Mouse (Mus musculus) erythroblast, adult 5-6 weeks (primary cell): ENCODE data around the gene Mrpl35. TPM values are rescaled to one million over a fixed set of nuclear protein-coding genes. Genes with fewer than 3 reads are reported as not detected.

Source experiments
- ATAC-seq: replicated peaks from 2 replicates; pipeline ENCODE4 v1.8.0; 2016; ENCODE audit warnings: moderate number of reproducible peaks, mild to moderate bottlenecking, moderate TSS enrichment, inconsistent platforms; ENCODE audit not compliant: poor library complexity, low FRiP score, severe bottlenecking
- total RNA-seq, 2 experiments: library from RNA; stranded (forward) in 1 of 2; stranded (reverse) in 1 of 2; fragments of 150-400 nt in 1 of 2; fragments of 200-764, 138-1000 nt in 1 of 2; gene quantifications; 2 replicates each; pipeline versions ENCODE4 v1.2.3 to v1.2.4; 2015 to 2017; ENCODE audit warnings: low replicate concordance in 2 of 2

Mrpl35 gene
- total RNA-seq, 2 experiments from 2014 or later, result 1.5 to 16.1 TPM

DNA sequence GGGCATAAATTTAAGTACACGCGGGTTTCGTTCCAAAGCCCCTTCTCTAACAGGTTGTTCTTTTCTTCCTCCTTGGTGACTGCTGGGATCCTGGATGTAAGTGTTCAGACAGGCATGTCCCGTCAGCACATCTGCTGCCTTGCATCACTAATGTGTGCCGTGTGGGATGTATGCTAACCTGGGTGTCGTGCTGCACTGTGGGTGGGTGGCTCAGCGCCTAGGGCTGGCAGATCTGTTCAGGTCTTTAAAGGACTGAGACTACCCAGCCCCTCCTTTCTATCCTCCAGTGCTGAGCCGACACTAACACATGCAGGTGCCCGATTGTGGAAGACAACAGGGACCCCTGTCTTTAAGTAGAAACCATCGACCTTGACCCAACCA is 25.1 kb downstream of the Mrpl35 start:
- peak; percentile 12; the same call in 1 of the 2 replicates for ATAC-seq

DNA sequence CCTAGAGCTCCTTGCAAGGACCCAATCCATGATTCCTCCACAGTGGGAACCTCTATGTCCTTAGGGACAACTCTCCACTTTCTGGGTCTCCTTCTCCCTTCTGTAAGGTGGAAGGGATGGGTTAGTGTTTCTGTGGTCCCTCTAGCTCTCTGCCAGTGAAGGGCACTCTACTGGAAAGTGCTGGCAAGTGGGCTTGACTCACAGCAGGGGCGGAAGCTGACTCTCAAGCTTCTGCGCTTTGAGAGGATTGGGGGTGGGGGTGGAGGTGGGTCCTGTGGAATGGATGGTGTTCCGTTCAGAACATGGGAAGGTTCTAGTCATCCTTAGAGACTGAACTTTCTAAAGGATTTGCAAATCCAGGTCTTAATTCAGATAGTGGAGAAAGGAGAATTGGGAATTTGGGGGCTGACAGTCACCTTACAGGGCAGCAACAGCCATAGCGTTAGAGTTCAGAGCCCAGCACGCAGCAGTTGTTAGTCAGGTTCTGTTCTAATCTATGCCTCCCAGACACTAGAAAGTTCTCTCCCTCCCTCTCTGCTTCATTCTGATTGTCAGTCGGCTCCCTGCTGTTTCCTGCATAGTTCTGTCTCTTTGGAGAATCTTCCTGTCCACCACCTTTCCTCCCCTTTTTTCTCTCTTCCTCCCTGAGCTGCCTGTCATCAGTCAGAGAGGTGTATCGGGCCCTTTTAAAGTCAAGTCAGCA is 25.6 kb downstream of the Mrpl35 start:
- peak; percentile 80 for ATAC-seq

DNA sequence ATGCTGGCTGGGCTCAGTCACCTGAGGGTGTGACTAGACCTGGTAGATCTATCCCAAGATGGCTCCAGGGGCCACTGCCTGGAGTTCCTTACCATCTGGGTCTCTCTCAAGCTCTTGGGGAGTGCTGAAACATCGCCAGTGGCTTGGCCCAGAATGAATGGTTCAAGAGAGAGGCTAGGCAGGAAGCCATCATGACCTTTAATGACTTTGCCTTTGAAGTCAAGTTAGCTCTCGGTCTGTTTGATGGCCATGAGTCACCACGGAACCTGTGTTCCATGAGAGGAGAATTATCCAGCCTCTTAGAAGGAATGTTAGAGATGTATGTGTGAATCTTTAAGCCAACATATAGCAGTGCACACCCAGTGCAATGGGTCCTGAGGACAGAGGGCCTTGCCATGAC is 27.4 kb downstream of the Mrpl35 start:
- no peak for ATAC-seq

DNA sequence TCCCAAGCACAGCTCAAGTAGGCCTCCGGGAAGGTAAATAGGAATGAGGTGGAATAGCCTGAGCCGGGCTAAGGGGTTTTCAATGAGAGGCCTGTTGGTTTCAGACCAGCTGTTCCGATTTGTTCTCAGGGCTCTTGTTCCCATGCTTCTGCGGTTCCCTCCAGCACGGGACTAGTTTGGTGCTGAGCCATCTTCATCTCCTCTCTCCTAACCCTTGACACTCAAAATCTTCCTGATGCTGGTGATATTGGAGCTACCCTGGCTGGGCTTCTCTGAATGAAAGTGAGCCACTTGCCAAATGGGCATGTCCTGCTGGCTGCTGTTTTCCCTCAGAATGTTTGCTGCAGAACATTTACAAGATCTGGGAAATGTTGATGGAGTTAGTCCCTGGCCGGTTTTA is 35.0 kb downstream of the Mrpl35 start:
- no peak for ATAC-seq

DNA sequence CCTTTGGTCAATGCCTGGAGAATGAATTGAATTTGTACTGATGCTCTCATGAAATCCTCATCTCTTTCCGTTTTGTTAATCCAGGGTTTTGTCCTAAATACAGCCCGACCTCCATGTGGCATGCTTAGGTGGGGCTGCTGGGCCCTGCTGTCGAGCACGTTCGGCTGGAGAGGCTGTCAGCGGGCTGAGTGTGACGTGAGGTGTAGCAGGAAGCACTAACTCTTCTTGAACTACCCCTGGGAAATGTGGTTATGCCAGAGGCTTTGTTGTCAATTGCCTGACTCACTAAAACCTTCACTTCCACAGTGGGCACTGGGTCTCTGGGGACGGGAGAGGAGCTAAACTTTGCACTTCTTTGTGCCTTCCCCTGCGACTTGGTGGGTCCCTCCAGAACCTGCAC is 38.4 kb downstream of the Mrpl35 start:
- no peak for ATAC-seq

DNA sequence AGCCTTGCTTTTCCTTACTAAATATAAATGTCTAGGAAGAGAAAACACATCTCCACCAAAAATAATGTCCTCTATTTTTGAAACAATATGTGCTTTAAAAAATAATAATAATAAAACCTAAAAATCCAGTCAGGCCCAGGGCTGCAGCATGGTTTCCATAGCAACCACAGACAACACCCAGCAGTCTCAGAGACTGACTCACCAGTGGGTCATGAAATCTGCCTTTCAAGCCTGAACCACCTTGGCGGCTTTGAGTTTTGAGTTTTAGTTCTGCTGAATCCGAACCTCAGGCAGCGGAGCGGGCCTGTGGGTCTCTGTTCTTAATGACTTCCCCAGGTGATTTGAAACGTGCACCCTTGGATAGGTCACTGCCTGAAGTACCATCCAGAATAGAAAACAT is 43.6 kb downstream of the Mrpl35 start:
- ATAC-seq, result no peak

DNA sequence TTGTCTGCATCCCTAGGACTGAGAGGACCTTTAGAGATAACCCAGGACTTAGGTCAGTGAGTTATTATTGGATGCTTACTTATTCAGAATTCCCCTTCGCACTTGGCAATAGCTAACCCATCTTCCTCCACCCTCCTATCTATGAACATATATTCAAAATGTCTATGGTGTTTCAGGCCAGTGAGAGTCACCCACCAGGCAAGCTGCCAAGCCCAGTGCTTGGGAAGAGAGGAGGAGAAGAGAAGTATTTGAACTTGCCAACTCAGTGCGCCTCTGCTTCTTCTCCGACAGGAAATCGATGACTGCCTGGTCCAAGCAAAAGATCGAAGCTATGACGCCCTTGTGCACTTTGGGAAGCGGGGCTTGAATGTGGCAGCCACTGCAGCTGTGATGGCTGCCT is 46.3 kb downstream of the Mrpl35 start:
- no peak for ATAC-seq

DNA sequence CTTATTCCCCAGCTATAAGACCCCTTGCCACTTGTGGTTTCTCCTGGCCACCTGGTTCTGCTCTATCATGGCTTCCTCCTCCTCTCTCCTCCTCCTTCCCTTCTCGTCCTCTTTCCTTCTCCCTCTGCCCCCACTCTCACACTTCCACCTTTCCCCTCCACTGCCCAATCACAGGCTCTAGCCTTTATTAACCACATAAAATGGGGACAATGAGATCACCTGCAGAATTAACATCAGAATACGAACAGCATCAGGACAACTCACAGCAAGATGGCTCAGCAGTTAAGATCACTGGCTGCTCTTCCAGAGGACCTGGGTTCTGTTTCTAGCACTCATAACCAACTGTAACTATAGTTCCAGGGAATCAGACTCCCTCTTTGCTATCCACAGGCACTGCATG is 46.9 kb downstream of the Mrpl35 start:
- no peak for ATAC-seq

DNA sequence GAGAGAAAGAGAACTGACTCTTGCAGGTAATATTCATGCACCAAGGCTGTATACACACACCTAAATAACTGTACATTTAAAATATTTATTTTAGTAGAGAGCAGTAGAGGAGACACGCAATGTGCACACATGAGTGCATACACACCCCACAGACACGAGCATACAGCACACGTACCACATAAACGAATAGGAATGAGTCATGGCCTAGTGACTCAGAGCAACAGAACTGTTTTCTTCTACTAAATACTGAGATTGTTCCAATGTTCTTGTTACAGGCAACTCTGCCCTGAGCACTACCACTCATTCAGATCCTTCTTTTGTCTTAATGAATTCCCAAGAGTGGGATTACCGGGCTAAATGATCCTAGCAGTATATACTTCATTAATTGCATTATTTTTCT is 48.8 kb downstream of the Mrpl35 start:
- no peak for ATAC-seq

DNA sequence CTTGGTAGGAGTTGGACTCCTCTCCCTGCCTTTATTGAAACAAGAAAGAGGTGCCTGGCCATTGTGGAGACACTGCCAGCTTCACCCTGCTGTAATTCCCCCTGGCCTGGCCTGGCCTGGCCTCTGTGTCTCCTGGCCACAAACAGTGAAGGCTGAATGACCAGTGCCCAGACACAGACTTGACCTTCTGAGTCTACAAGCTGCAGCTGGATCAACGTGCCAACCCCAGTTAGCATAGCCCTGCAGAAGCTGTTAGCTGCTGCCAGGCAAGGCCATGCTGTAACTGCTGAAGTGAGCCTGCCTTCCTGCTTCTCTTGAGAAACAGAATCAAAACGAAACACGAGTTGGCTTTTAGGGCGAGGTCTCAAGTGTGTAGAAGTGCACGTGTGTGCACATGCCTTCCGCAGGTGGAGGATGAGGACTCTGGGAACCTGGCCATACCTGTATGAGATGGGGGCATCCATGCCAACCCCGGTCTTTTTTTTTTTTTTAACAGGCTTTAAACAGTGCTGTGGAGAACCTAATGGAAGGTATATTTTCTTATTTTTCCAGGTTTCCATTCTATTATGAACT is 54.0 kb downstream of the Mrpl35 start:
- ATAC-seq, result no peak

DNA sequence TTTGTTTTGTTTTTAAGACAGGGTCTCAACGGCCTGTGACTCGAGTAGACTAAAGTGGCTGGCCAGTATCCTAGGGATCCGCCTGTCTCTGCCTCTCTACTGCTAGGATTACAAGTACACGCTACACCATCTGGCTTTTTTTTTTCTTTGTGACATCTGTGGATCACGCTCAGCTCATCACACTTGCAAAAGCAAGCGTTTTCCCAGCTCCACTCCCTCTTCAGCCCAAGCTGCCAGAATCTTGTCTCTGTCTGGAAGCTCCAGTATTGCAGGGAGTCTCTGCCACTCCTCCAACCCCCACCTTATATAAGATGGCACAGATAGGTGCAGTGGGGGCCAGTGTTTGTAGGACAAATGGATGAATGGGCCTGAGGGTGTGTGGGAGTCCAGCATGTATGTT is 54.6 kb downstream of the Mrpl35 start:
- no peak for ATAC-seq

DNA sequence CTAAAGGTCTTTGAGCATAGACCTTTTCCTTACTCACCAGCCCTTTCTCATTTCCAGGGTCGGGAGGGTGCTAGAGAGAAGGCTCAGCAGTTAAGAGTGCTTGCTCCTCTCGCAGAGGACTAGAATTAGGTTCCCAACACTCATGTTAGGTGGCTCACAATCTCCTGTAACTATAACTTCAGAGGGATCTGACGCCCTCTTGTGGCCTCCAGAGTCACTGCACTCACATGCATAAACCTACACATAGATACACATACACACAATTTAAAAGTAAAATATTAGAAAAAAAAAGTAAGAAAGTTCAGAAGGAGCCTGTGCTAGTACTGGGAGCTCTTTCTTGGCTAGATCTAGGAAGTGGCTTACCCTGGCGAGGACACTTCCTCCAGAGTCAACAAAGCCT is 55.5 kb downstream of the Mrpl35 start:
- no peak for ATAC-seq

DNA sequence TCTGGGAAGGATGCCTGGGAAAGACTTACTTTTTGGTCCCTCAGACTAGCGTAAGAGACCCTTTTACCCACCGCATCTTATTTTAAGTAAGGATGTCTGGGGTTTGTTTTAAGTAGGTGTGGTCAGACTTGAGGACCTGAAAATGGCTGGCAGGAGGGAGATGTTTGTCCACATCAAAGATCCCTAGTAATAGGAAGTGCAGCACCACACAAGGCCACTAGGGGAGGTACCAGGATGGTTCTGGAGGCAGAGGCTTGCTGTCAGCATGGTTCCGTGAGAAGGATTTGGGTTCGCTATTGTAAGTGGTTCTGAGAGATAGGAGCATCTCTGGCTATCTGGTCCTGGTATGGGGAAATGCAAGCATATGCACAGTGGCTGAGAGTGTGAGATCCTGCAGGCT is 55.9 kb downstream of the Mrpl35 start:
- ATAC-seq, result no peak

DNA sequence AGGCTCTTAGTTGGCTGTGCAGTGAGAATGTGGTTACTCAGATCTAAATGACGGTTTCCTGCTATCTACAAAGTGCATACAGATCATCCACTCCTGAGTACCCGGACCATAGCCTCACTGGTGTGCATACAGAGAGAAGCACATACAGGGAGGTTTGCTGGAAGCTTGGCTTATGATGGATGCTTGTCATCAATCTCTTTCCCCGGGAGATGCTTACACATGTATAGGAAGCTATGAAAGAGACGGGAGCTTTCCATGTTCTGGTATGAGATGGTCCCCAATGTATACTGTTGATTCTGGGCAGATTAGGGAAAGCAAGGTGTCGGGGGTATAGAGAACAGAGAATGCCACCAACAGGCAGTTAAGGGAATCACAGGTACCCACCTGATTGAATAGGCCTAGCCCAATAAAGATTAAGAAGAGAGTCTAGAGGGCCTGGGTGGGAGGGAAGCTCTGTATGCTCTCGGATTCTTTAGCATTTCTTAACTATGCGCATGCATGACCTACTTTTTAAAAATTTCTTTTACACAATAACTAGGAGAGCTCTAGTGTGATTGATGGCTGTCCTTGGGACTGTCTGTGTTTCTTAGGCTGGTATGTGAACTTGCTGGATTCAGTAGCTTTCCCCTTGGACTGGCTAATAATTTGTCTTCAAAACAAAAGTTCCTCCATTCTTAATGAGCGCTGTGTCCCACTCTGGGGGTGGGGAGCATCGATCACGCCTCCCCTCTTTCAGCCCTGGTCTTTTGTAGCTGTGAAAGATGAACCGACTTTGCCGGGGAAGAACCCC is 56.7 kb downstream of the Mrpl35 start:
- no peak for ATAC-seq

DNA sequence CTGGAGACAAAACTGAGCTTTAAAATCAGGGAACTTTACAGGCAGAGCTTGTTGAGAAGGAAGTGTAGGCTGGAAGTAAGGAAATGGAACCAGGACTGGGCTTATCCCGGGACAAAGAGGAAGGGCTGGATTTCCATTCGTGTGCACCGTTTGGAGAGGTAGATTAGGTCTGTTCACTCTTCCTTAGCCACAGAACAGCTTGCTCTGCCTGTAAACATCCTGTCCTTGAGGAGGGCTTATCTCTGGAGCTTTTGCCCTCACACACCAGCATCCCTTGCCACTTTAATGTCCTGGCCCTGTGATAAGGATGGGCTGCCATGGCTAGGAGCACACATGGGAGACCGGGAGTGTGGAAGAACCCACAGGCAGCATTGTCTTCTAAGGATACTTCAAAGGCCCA is 59.0 kb downstream of the Mrpl35 start:
- no peak for ATAC-seq

Other genes with a start within 250 kb of the Mrpl35 start
- gene Kdm3a, start 194.0 kb downstream of the Mrpl35 start, total RNA-seq (2015; ENCODE audit: low replicate concordance), result 64.6 and 90.1 TPM in 2 replicates
- gene Kdm3a, start 194.0 kb downstream of the Mrpl35 start, total RNA-seq (2017; ENCODE audit: low replicate concordance), result 85.6 and 117 TPM in 2 replicates
- not detected in 2 replicates for gene Reep1, start 119.4 kb downstream of the Mrpl35 start, total RNA-seq (2015; ENCODE audit: low replicate concordance)
- 0.14 TPM in 1 of 2 replicates, not detected in the other for gene Reep1, start 119.4 kb downstream of the Mrpl35 start, total RNA-seq (2017; ENCODE audit: low replicate concordance)
- gene Immt, start 4.4 kb upstream of the Mrpl35 start, total RNA-seq (2015; ENCODE audit: low replicate concordance), result 50.5 and 60.8 TPM in 2 replicates
- gene Immt, start 4.4 kb upstream of the Mrpl35 start, total RNA-seq (2017; ENCODE audit: low replicate concordance), result 40.0 and 44.0 TPM in 2 replicates
- gene Ptcd3, start 81.8 kb upstream of the Mrpl35 start, total RNA-seq (2015; ENCODE audit: low replicate concordance), result 26.3 and 53.6 TPM in 2 replicates
- 25.1 and 32.9 TPM in 2 replicates for gene Ptcd3, start 81.8 kb upstream of the Mrpl35 start, total RNA-seq (2017; ENCODE audit: low replicate concordance)
- 4.0 and 44.0 TPM in 2 replicates for gene Polr1a, start 82.1 kb upstream of the Mrpl35 start, total RNA-seq (2015; ENCODE audit: low replicate concordance)
- gene Polr1a, start 82.1 kb upstream of the Mrpl35 start, total RNA-seq (2017; ENCODE audit: low replicate concordance), result 7.7 and 11.3 TPM in 2 replicates